Mouse (Mus musculus) heart, postnatal 25 days (tissue): ENCODE measurements at regions not wholly inside any gene's neighbourhood (a gene's known extent, or its start where the extent isn't known, plus 50 kb on each side); places are given as distances from the start of the nearest gene placed in this dataset.

Experiments
- DNase-seq: peaks from one replicate; pipeline ENCODE4 v3.0.0; 2022; ENCODE audit warnings: low spot score
- intact Hi-C: fragments of 180-260 bp; cut with DNase I; formaldehyde crosslinking; loops from one replicate; pipeline ENCODE4 v1.15.1; 2025

DNA sequence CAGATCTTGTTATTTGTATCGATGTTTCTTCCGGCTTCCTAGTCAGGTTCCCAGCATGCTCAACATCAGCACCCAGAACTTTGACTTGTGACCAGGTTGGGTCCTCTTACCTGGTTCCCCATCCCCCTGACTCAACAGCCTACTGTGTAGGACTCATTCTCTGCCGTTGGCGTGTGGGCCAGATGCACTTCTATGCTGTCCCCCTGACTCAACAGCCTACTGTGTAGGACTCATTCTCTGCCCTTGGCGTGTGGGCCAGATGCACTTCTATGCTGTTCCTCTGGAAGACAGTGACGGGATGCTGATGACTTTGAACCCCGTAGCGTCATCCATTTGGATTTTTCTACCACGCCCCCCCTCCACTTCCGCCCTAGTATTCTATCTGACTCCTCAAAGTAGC, 389.6 kb downstream of the Atp23 start:
- intact Hi-C loops = no loop called here
- DNase-seq = peak; percentile 92

- intact Hi-C loops = no loop called here
- DNase-seq = no peak
Measured at GRCm38 (mm10) chr10:126505988-126506387, 395.2 kb downstream of the Atp23 start.

DNA sequence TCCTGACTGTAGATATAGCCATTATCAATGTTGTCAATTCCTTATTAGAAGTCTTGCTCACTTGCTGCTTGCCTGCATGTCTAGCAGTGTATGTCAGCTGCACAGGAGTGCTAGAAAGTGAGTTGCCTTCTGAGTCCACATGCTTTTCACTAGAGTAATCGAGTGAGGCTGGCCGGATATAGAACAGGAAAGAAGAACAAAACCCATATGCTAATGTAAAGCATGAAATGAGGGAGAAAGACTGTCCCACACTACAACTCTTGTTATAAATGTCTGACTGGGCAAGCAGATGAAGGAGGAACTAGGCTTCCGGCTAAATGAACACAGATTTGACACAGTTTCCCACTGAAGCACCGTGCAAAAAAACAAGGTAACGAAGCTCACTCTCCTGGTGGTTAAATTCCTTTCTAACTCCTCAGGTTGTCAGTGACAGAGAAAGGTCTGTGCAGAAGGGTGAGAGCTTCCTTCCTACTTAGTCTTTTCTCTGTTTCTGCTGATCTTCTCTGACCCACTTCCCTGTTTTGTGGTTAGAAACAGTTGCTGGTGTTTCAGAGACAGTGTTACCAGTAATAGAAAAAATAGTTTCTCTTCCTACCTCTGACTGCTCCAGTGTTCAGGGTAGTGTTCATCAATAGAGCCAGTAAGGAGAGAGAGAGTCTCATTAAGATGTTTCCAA, 399.0 kb downstream of the Atp23 start:
- DNase-seq = no peak
- intact Hi-C loops = no loop called here

- no peak for DNase-seq
- intact Hi-C loops = no loop called here
Measured at GRCm38 (mm10) chr10:126498726-126499125, 402.4 kb downstream of the Atp23 start.

DNA sequence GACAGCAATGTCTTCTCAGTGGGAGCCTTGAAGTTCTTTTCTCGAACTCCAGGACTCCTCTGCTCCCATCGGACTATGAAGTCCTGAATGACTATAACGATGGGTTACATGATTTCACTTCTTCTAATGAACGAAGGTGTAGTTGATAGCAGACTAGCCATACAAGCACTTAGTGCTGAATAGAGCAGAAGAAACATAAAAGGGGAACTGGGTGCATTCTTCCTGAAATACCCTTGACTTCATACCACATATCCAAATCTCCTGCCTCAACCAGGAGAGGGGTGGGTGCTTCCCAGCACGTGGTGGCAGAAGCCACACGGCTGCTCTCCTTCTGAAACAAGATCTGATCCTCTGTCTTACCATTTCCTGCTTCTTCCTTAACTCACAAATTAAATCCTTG, 407.4 kb downstream of the Atp23 start:
- DNase-seq = no peak

DNA sequence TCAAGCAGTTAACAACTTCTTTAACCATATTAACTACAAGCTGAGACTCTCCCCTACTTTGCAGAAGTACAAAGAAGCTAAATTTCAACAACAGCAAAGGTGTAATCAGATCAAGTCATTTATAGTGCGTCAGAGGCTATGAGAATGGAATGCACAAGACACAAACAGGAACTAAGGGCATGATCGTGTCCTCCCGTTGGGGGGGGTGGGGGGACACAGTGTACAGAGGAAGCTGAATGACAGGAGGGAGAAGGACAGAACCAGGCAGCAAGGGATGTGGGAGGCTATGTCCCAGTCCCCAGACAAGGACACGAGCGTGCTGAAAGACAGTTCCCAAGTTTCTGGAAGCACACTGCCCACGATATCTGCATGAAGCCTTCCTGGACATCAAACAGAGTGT, 408.9 kb downstream of the Atp23 start:
- intact Hi-C loops = no loop called here
- no peak for DNase-seq

More for the DNA sequence above, 407.4 kb downstream of the Atp23 start:
- intact Hi-C loops = no loop called here

GRCm38 (mm10) chr10:126485129-126485528, 416.0 kb downstream of the Atp23 start:
- no peak for DNase-seq
- intact Hi-C loops = no loop called here

DNA sequence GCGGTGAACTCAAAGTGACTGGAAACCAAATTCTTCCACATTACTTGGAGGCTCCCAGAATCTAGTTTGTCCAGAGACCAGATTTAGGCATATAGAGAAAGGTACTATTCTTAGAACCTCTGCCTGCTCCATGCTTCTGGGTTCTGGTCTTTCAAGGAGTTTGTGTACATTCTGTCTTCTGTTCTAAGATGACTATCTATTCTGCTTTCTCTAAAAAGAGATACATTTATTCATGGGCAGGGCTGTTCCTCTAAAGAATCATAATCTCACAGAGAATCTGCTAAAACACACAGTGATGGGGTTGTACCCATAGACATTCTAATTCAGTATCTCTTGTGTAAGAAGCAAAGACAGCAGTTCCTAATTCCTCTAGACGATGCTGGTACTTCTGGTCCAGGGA, 417.7 kb downstream of the Atp23 start:
- intact Hi-C loops = no loop called here

GRCm38 (mm10) chr10:126480382-126480781, 420.8 kb downstream of the Atp23 start:
- no peak for DNase-seq
- intact Hi-C loops = no loop called here

More for the DNA sequence above, 417.7 kb downstream of the Atp23 start:
- DNase-seq = no peak

DNA sequence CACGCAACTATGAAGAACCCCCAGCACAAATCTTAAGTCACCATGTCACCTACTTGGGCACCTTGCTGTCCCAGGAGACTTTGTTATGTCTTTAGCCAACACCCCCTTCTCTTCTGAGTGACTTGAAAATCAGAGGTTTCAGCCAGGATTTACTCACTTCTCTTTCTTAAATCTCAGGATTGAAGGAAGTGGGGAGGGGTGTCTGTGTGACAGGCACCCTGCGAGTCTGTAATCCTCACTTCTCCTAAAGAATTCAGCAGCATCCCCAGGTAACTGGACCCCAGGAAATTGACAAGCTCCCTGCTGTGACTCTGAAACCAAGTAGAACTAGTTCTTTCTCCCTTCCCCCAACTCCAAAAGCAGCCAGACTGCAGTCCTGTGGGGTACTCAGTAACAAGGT, 421.4 kb downstream of the Atp23 start:
- intact Hi-C loops = no loop called here
- DNase-seq = no peak

GRCm38 (mm10) chr10:126473050-126473719, 428.0 kb downstream of the Atp23 start:
- intact Hi-C loops = no loop called here
- DNase-seq = no peak

DNA sequence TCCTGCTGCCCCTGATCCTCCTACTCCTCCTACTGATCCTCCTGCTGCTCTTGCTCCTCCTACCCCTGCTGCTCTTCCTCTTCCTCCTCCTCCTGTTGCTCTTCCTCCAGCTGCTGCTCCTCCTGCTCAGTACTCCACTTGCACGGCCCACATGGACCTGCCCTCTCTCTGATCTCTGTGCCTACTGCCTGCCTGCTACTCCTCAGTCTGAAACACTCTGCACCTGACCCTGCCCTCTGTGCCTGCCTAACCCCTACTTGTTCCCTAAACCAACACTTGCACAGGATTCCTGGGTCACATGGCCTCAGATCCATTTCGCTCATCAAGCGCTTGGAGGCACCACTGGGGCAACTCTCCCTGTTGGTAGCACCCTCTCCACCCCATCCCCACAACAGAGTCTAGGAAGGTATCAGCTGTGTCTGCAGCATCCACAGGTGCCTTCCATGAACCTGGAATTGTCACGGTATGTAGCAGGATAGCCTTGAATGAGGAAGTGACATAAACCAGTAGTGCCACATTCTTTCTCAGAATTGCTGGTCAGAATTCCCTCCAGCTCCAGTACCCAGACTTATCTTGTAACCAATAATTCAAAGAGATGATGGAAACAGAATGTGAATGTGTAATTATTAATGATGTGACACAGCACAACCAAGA, 430.2 kb downstream of the Atp23 start:
- DNase-seq = no peak
- intact Hi-C loops = no loop called here

DNA sequence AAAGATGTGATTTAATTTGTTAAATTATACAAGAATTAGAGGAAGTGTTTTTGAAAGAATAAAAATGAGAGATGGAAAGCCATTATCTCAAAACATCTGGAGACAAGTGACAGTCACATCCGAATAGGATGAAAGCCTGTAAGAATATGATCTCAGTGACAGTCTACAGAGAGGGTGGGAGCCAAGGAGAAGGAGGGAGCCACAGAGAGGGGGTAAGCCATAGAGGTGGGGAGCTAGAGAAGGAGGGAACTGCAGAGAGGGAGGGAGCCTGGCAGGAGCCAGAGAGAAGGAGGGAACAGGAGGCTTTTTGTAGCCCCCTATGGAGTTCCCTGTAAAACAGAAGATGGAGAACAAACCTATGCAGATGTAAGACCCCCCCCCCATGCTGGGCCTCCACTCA, 438.4 kb downstream of the Atp23 start:
- no peak for DNase-seq
- intact Hi-C loops = no loop called here

DNA sequence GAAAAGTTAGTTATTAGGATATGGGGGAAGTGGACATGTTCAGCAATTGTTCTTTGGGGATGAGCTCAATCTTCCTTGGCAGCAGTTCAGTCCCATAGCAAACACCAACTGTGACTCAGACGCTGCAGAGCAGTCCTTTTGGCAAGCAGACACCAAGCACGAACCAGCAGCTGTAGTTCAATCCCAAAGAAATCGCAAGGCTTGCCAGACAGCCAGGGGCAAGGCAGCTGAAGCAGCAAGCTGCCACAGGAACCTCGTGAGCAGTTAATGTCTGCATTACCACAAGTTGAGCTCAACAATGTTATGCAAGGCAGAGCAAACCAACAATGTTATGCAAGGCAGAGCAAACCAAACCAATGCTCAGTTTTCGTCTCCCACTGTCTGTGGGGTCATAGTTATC, 442.6 kb downstream of the Atp23 start:
- intact Hi-C loops = no loop called here
- no peak for DNase-seq

DNA sequence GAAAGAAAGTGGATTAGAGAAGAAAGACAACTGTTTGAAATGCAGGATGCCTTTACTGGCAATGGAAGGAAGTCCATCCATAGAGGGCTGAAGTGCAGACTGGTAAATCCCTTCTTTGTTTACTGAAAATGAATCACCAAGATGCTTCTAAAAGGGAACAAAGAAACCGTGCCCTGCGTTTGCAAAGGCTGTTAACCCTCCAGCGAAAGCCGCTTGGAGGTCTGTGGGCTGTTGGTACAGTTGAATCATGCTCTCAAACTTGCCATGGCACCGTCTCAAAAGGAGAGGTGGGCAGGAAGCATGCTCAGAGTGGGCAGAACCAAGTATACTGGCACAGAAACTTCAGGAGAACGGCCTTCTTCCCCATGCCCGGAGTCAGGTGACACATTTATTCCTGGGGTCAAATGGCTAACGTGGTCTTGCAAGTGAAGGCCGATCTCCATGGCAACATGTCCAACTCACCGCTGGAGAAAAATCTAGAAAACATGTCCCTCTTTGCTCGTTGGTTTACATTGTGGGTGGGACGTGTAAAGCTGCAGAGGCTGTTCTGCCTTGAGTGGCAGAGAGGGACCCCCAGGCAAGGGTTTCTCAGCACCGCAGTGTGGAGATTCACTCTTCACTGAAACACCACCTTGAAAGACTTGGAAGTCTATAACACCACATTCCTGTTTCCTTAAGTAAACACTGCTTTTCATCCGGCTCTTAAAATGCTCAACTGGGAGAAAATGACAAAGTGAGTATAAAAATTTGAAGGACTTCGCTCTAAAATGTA, 448.2 kb downstream of the Atp23 start:
- no peak for DNase-seq
- intact Hi-C loops = no loop called here

DNA sequence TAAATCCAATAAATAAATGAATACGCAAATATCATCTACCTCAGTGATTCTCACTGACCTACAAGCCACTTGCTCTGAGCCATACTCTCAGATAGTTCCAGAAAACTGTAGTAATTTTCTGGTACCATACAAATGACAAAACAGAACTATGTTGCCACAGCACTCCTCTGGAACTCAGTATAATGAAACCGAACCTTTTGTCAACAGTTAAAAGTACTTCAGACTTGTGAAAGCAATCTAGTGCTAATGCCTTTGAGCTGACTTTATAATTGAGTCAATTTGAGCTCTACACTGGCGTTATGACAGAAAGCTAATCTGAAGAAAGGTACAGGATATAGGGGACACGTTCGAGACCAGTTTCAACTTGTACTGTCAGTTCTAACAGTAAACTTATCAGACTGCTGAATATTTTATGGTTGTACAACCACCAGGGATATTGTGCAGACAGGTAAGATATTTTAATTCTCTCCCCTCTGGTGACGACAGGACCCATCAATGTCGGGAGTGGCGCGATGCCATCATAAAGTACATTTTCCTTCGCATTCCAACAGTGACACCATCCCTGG, 449.0 kb downstream of the Atp23 start:
- intact Hi-C loops = no loop called here
- DNase-seq = no peak

DNA sequence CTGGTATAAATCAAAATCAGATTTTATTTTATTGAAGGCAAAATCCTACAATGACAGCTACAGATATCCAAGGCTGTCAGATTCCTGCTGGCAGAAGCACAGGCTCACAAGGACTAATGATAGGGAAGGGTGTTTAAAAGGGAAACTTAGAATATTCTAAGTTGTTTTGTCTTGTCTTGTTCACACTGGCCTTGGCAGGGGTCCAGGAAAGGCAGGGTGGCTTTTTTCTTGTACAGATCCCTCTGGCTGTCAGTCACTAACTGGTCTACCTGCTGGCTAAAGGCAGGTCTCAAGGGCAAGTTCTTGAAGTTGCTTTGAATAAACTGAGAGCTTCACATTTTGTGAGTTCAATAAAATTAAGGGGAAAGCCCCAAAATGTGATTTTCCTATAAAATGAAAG, 465.3 kb downstream of the Lrig3 start:
- intact Hi-C loops = no loop called here
- no peak for DNase-seq

DNA sequence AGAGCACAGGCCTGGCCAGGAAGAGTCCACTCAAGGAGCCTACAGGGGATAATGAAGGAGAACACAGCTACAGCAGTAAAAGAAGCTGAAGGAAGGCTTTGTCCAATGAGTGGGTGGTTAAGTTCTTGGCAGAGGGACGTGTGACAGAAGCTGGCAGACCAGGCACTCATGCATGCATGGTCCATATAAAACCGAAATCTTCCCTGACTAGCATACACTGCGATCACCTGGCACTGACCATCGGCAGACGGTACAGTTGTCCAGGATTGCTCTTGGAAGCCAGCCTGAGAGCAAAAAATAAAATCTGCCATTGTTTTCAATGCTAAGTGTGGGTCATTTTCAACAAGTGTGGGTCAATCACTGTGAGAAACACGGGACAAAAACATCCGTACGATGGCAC, 464.4 kb downstream of the Lrig3 start:
- intact Hi-C loops = no loop called here
- no peak for DNase-seq

- intact Hi-C loops = no loop called here
Measured at GRCm38 (mm10) chr10:126429502-126429901, 463.5 kb downstream of the Lrig3 start.

GRCm38 (mm10) chr10:126422066-126422465, 456.1 kb downstream of the Lrig3 start:
- DNase-seq = no peak
- intact Hi-C loops = no loop called here

More at GRCm38 (mm10) chr10:126429502-126429901, 463.5 kb downstream of the Lrig3 start:
- DNase-seq = no peak
